Mouse (Mus musculus): ENCODE data around the gene Mepe.

DNA sequence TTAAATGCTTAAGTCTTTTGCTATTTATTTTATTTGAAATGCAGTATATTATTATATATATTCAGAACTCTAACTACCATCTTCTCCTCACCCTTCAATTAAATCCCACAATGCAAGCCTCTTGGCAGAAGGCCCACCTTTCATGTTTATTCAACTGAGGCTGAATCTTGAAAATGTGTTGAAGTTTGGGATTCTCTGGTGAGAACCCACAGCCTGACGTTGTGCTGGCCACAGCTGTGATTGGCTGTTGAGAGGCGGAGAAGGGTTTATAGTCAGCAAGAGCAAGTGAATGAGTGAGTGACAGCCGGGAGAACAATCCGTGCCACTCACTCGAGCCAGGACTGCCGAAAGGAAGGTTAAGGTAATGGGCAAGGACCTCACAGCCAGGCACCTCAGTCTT, 26.1 kb upstream of the Mepe start, which contains the start of gene Ibsp:
- TF ChIP-seq CTCF (IDR thresholded peaks at IDR 0.05; ENCODE audit: low read depth): no peak
- no peak for TF ChIP-seq EP300 (IDR thresholded peaks at IDR 0.05; ENCODE audit: low read depth)

Measured in liver, postnatal 0 days (tissue).